Mouse (Mus musculus) thymus, adult 2 months (tissue): ENCODE results near the gene Kcnj12. TPM values are rescaled to one million over a fixed set of nuclear protein-coding genes. Genes with fewer than 3 reads are reported as not detected.

Experiments
- DNase-seq: peaks from one replicate; pipeline ENCODE4 v3.0.0; 2021
- H3K27ac ChIP-seq: fragments of 200-500 bp; 2 replicates; pipeline ENCODE4 v1.5.1; 2012; ENCODE audit warnings: low read length, control low read depth; ENCODE audit not compliant: control insufficient read depth, insufficient read depth
- H3K27me3 ChIP-seq: fragments of 200-500 bp; 2 replicates; pipeline ENCODE4 v1.6.1; 2012; ENCODE audit warnings: mild to moderate bottlenecking, low read length, moderate library complexity, mixed read lengths; ENCODE audit not compliant: control insufficient read depth, insufficient read depth
- H3K36me3 ChIP-seq: fragments of 200-500 bp; 2 replicates; pipeline ENCODE4 v1.6.1; 2012; ENCODE audit warnings: mild to moderate bottlenecking, low read length, moderate library complexity; ENCODE audit not compliant: control insufficient read depth, insufficient read depth
- H3K4me1 ChIP-seq: fragments of 200-500 bp; replicated peaks from 2 replicates; pipeline ENCODE4 v1.6.1; 2012; ENCODE audit warnings: low read length; ENCODE audit not compliant: control insufficient read depth, insufficient read depth
- H3K4me3 ChIP-seq: fragments of 200-500 bp; 2 replicates; pipeline ENCODE4 v1.5.1; 2012; ENCODE audit warnings: mild to moderate bottlenecking, low read length, control low read depth, moderate library complexity; ENCODE audit not compliant: control insufficient read depth, insufficient read depth
- CTCF ChIP-seq: fragments of 200-500 bp; IDR thresholded peaks from 2 replicates; pipeline ENCODE4 v1.5.1; 2012; ENCODE audit warnings: mild to moderate bottlenecking, control low read depth, low read length, moderate library complexity, borderline replicate concordance; ENCODE audit not compliant: control insufficient read depth, poor library complexity, insufficient read depth; ENCODE audit errors: extremely low read depth
- POLR2A ChIP-seq: fragments of 200-500 bp; IDR thresholded peaks from 2 replicates; pipeline ENCODE4 v1.6.1; 2012; ENCODE audit warnings: mild to moderate bottlenecking, low read length, control low read depth, moderate library complexity; ENCODE audit not compliant: control insufficient read depth, poor library complexity, insufficient read depth; ENCODE audit errors: extremely low read depth
- WGBS: fragments of 180-500 bp; shearing (Covaris S2); methylation state at CpG from one replicate; pipeline ENCODE4 v1.1.7; 2018; 5-methylcytosine and 5-hydroxymethylcytosine counted together
- polyA plus RNA-seq: library from polyadenylated mRNA; depleted of rRNA; stranded (reverse); fragments of >200 nt; gene quantifications from 2 replicates; pipeline ENCODE4 v1.2.3, GENCODE M21; 2012; rRNA removed

The Kcnj12 gene
- polyA plus RNA-seq: 0.51 and 1.8 TPM in 2 replicates

- no peak within 1 kb of the TSS for H3K27ac ChIP-seq
- DNase-seq: no peak
- H3K27me3 ChIP-seq: no peaks in the 10 kb centered on the region; the same call in 1 of the 2 replicates
- WGBS: 4% methylated on average over 64 of the region's 81 CpGs
- H3K4me3 ChIP-seq: no peak within 1 kb of the TSS
- H3K4me1 ChIP-seq: no peaks in the 10 kb centered on the region
- no peak for TF ChIP-seq CTCF
- no peak for TF ChIP-seq POLR2A
- no peaks in the 10 kb centered on the region for H3K36me3 ChIP-seq
Measured at GRCm38 (mm10) chr11:61022550-61023391, at the start of gene Kcnj12. Kcnj12 (plus strand) TSS chr11:61022564.

GRCm38 (mm10) chr11:60975097-60975496 lies 47.3 kb upstream of the Kcnj12 start:
- no peak overlapping the region for H3K27ac ChIP-seq
- H3K36me3 ChIP-seq: no peaks in the 10 kb centered on the region
- DNase-seq: no peak
- no peaks in the 10 kb centered on the region for H3K27me3 ChIP-seq
- H3K4me3 ChIP-seq: no peak overlapping the region
- 62% methylated on average over 11 of the region's 11 CpGs for WGBS
- no peak for TF ChIP-seq CTCF
- no peak for TF ChIP-seq POLR2A
- no peaks in the 10 kb centered on the region; the same call in 1 of the 2 replicates for H3K4me1 ChIP-seq

- WGBS: 90% methylated on average over 2 of the region's 2 CpGs
- no peak for TF ChIP-seq CTCF
- TF ChIP-seq POLR2A: no peak
- DNase-seq: no peak
- no peak overlapping the region for H3K27ac ChIP-seq
- H3K36me3 ChIP-seq: no peaks in the 10 kb centered on the region
- H3K27me3 ChIP-seq: no peaks in the 10 kb centered on the region
- H3K4me3 ChIP-seq: no peak overlapping the region
- no peaks in the 10 kb centered on the region; the same call in 1 of the 2 replicates for H3K4me1 ChIP-seq
Measured at GRCm38 (mm10) chr11:60976234-60976633, 46.1 kb upstream of the Kcnj12 start.

GRCm38 (mm10) chr11:60976742-60977141 lies 45.6 kb upstream of the Kcnj12 start:
- Histone ChIP-seq H3K4me3 (no peak overlapping the region), H3K27me3 (no peaks in the 10 kb centered on the region), H3K4me1 (no peaks in the 10 kb centered on the region; the same call in 1 of the 2 replicates), H3K27ac (no peak overlapping the region), H3K36me3 (no peaks in the 10 kb centered on the region)
- WGBS: 49% methylated on average over 8 of the region's 8 CpGs
- DNase-seq: peak; percentile 61
- no peak for TF ChIP-seq CTCF
- TF ChIP-seq POLR2A: no peak

GRCm38 (mm10) chr11:60977153-60977552 lies 45.2 kb upstream of the Kcnj12 start:
- Histone ChIP-seq H3K27me3 (no peaks in the 10 kb centered on the region), H3K36me3 (no peaks in the 10 kb centered on the region), H3K4me3 (no peak overlapping the region), H3K27ac (no peak overlapping the region), H3K4me1 (no peaks in the 10 kb centered on the region; the same call in 1 of the 2 replicates)
- TF ChIP-seq POLR2A (no peak), CTCF (no peak)
- 76% methylated on average over 3 of the region's 3 CpGs for WGBS
- DNase-seq: no peak

- DNase-seq: no peak
- Histone ChIP-seq H3K27ac (no peak overlapping the region), H3K27me3 (no peaks in the 10 kb centered on the region), H3K36me3 (no peaks in the 10 kb centered on the region), H3K4me1 (no peaks in the 10 kb centered on the region; the same call in 1 of the 2 replicates), H3K4me3 (no peak overlapping the region)
- WGBS: 74% methylated on average over 2 of the region's 2 CpGs
- TF ChIP-seq POLR2A (no peak), CTCF (no peak)
Measured at GRCm38 (mm10) chr11:60978658-60979057, 43.7 kb upstream of the Kcnj12 start.

- Histone ChIP-seq H3K27me3 (no peaks in the 10 kb centered on the region), H3K4me3 (no peak overlapping the region), H3K36me3 (no peaks in the 10 kb centered on the region), H3K27ac (no peak overlapping the region), H3K4me1 (no peaks in the 10 kb centered on the region; the same call in 1 of the 2 replicates)
- TF ChIP-seq POLR2A (no peak), CTCF (no peak)
- WGBS: 68% methylated on average over 5 of the region's 5 CpGs
- DNase-seq: no peak
Measured at GRCm38 (mm10) chr11:60979788-60980187, 42.6 kb upstream of the Kcnj12 start.
